Mouse (Mus musculus) retina, embryonic 14.5 days (tissue): ENCODE data around the gene Slc39a2.
"Not testable (repeated sequence)": the region's sequence is repeated elsewhere in the genome, so short reads cannot be mapped to it uniquely, and the experiment has no call there.

Source experiments
- DNase-seq: peaks from one replicate; pipeline ENCODE4 v3.0.0-alpha.2; 2015; ENCODE audit warnings: low spot score

Slc39a2 gene

GRCm38 (mm10) chr14:51892191-51892939 lies at the start of gene Slc39a2:
TSS of gene Slc39a2 (plus strand) at chr14:51892889.
- DNase-seq, result no peak

GRCm38 (mm10) chr14:51843882-51844281 lies 48.8 kb upstream of the Slc39a2 start:
- DNase-seq, result no peak

- no peak for DNase-seq
These were observed 46.1 kb upstream of the Slc39a2 start for GRCm38 (mm10) chr14:51846566-51846965.

- not testable (repeated sequence) for DNase-seq
These were observed 41.7 kb upstream of the Slc39a2 start for GRCm38 (mm10) chr14:51851006-51851405.

GRCm38 (mm10) chr14:51853399-51853798 lies 39.3 kb upstream of the Slc39a2 start, which contains the start of gene Ear6:
TSS of gene Ear6 (plus strand) at chr14:51853699.
- peak; percentile 0 for DNase-seq

- DNase-seq, result not testable (repeated sequence)
These were observed 37.4 kb upstream of the Slc39a2 start for GRCm38 (mm10) chr14:51855280-51855679.

- peak; percentile 49 for DNase-seq
These were observed 29.1 kb upstream of the Slc39a2 start for GRCm38 (mm10) chr14:51863603-51864002.

- no peak for DNase-seq
These were observed 21.9 kb upstream of the Slc39a2 start for GRCm38 (mm10) chr14:51870756-51871155.

GRCm38 (mm10) chr14:51871741-51872140 lies 20.9 kb upstream of the Slc39a2 start:
- no peak for DNase-seq

GRCm38 (mm10) chr14:51877517-51877916 lies 15.2 kb upstream of the Slc39a2 start:
- DNase-seq, result no peak

- peak; percentile 84 for DNase-seq
These were observed 9.1 kb upstream of the Slc39a2 start for GRCm38 (mm10) chr14:51883527-51884030.

- peak; percentile 57 for DNase-seq
These were observed 8.6 kb upstream of the Slc39a2 start for GRCm38 (mm10) chr14:51884031-51884544.

- DNase-seq, result peak; percentile 96
These were observed 7.9 kb upstream of the Slc39a2 start, which contains the start of gene Mettl17 for GRCm38 (mm10) chr14:51884598-51885331. TSS of gene Mettl17 (plus strand) at chr14:51884842.

GRCm38 (mm10) chr14:51886051-51886450 lies 6.6 kb upstream of the Slc39a2 start:
- DNase-seq, result no peak

GRCm38 (mm10) chr14:51889833-51890232 lies 2.9 kb upstream of the Slc39a2 start:
- DNase-seq, result no peak

GRCm38 (mm10) chr14:51893094-51893794 lies 555 bp downstream of the Slc39a2 start:
- DNase-seq, result no peak

GRCm38 (mm10) chr14:51893809-51894208 lies 1.1 kb downstream of the Slc39a2 start:
- DNase-seq, result no peak

- no peak for DNase-seq
These were observed 2.4 kb downstream of the Slc39a2 start for GRCm38 (mm10) chr14:51895071-51895470.

- DNase-seq, result no peak
These were observed 3.3 kb downstream of the Slc39a2 start for GRCm38 (mm10) chr14:51896019-51896418.

- no peak for DNase-seq
These were observed 4.0 kb downstream of the Slc39a2 start for GRCm38 (mm10) chr14:51896539-51897170.

- no peak for DNase-seq
These were observed 6.7 kb downstream of the Slc39a2 start for GRCm38 (mm10) chr14:51899351-51899750.
